In the genomic region with DNA sequence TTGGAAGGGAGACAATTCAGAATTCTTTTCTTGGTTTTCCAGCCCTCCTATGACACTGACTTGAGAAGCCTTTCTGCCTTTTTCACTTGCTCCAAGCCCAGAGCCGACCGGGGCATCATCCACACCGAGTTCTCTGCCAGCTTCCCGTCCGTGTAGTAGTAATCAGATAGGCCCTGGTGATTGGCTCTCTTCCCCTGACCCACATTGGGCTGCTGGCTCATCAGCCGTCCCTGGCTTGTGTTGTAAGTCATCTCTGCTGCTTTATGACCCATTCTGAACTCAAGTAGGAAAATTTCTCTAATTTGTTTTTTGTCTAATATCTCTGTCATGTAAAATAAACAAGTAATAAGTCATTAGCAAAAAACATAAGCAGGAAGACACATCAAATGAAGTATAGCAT, we compare ENCODE assay signal across 18 mouse cellular contexts.
A peak's percentile ranks its signal among the peaks of the same experiment; 100 is the strongest.
DNase-seq lines count a peak whose midpoint lies in the region; ATAC-seq and TF ChIP-seq lines count a peak whose summit lies in the region.
"Had no signal": no experiment of that assay in that cellular context is flagged by ENCODE, and none has a peak within 500 bp of the region (broad histone marks: within the 10 kb centered on the region; RNA-seq: fewer than 3 reads in every experiment).

No protein-coding gene starts in this region.

- no peak overlapping the region for H3K4me2 ChIP-seq in hindbrain, postnatal 0 days (ENCODE audit: low read depth, low read length)
- H3K4me2 ChIP-seq in hindbrain, embryonic 13.5 days = no peak overlapping the region
- no peak overlapping the region for H3K4me2 ChIP-seq in midbrain, embryonic 15.5 days
- H3K4me2 ChIP-seq: forebrain, embryonic 12.5 days; heart, embryonic 13.5 days; hindbrain, embryonic 15.5 days; midbrain, embryonic 11.5 days; neural tube, embryonic 13.5 days had no signal

- H3K4me1 ChIP-seq in hindbrain, postnatal 0 days (ENCODE audit: insufficient read depth, low read length) = no peaks in the 10 kb centered on the region
- peaks cover 10% of the 10 kb centered on the region for H3K4me1 ChIP-seq in hindbrain, embryonic 13.5 days (replicated peaks)
- H3K4me1 ChIP-seq in midbrain, embryonic 15.5 days = peaks cover 8% of the 10 kb centered on the region; the same call in 1 of the 2 replicates
- H3K4me1 ChIP-seq: hindbrain, embryonic 15.5 days had no signal

- DNase-seq in hindbrain, postnatal 0 days (ENCODE audit: low spot score) = no peak
- DNase-seq in adrenal gland, adult 8-10 months = peak; percentile 55
- peak; percentile 37 for DNase-seq in cerebellum, adult 8-10 months
- DNase-seq in lung, postnatal 10 days = peak; percentile 58
- no peak for DNase-seq in layer of hippocampus, adult 9-11 months
- DNase-seq in frontal cortex, postnatal 36 days (ENCODE audit: low spot score in 2 of 2) = no peak
- DNase-seq: right cerebral cortex, postnatal 4 days had no signal

- no peak overlapping the region for H3K4me3 ChIP-seq in hindbrain, postnatal 0 days (ENCODE audit: low read length)
- H3K4me3 ChIP-seq in hindbrain, embryonic 13.5 days = no peak overlapping the region
- no peak overlapping the region for H3K4me3 ChIP-seq in midbrain, embryonic 15.5 days
- H3K4me3 ChIP-seq: forebrain, embryonic 12.5 days; heart, embryonic 13.5 days; hindbrain, embryonic 15.5 days; left cerebral cortex, adult 2 months; neural tube, embryonic 13.5 days had no signal

- H3K9me3 ChIP-seq in hindbrain, postnatal 0 days (ENCODE audit: low read length) = no peaks in the 10 kb centered on the region
- H3K9me3 ChIP-seq in hindbrain, embryonic 13.5 days = no peaks in the 10 kb centered on the region
- no peaks in the 10 kb centered on the region for H3K9me3 ChIP-seq in midbrain, embryonic 15.5 days
- H3K9me3 ChIP-seq: forebrain, embryonic 12.5 days; heart, embryonic 13.5 days; hindbrain, embryonic 15.5 days; neural tube, embryonic 13.5 days had no signal

- H3K9ac ChIP-seq in hindbrain, postnatal 0 days (replicated peaks; ENCODE audit: low read length) = no peak overlapping the region
- no peak overlapping the region for H3K9ac ChIP-seq in hindbrain, embryonic 13.5 days
- no peak overlapping the region for H3K9ac ChIP-seq in midbrain, embryonic 15.5 days
- H3K9ac ChIP-seq: forebrain, embryonic 12.5 days; heart, embryonic 13.5 days; hindbrain, embryonic 15.5 days; liver, embryonic 14.5 days; neural tube, embryonic 13.5 days had no signal

- H3K36me3 ChIP-seq in hindbrain, postnatal 0 days (ENCODE audit: insufficient read depth, low read length) = no peaks in the 10 kb centered on the region
- no peaks in the 10 kb centered on the region for H3K36me3 ChIP-seq in hindbrain, embryonic 13.5 days
- H3K36me3 ChIP-seq in midbrain, embryonic 15.5 days (replicated peaks) = no peaks in the 10 kb centered on the region
- H3K36me3 ChIP-seq: forebrain, embryonic 12.5 days; hindbrain, embryonic 15.5 days; neural tube, embryonic 13.5 days had no signal

- no peak for TF ChIP-seq CTCF in hindbrain, postnatal 0 days (IDR thresholded peaks at IDR 0.05; ENCODE audit: low read depth)

- H3K27me3 ChIP-seq in hindbrain, postnatal 0 days (ENCODE audit: insufficient read depth, low read length) = no peaks in the 10 kb centered on the region
- H3K27me3 ChIP-seq in hindbrain, embryonic 13.5 days = no peaks in the 10 kb centered on the region
- H3K27me3 ChIP-seq in midbrain, embryonic 15.5 days (replicated peaks) = no peaks in the 10 kb centered on the region
- H3K27me3 ChIP-seq: forebrain, embryonic 12.5 days; heart, embryonic 13.5 days; hindbrain, embryonic 15.5 days; neural tube, embryonic 13.5 days had no signal

- H3K27ac ChIP-seq in hindbrain, postnatal 0 days = no peak overlapping the region
- H3K27ac ChIP-seq in hindbrain, embryonic 13.5 days = no peak overlapping the region
- H3K27ac ChIP-seq in midbrain, embryonic 15.5 days = no peak overlapping the region
- H3K27ac ChIP-seq: forebrain, embryonic 12.5 days; heart, embryonic 13.5 days; hindbrain, embryonic 15.5 days; kidney, postnatal 0 days; left cerebral cortex, adult 2 months; liver, embryonic 14.5 days; neural tube, embryonic 13.5 days; stomach, postnatal 0 days had no signal

- 48% methylated on average over 6 of the region's 6 CpGs for WGBS in hindbrain, postnatal 0 days
- 70% methylated on average over 6 of the region's 6 CpGs for WGBS in hindbrain, embryonic 13.5 days
- WGBS in midbrain, embryonic 15.5 days = 73% methylated on average over 6 of the region's 6 CpGs

- 0 out of 2 replicates have a peak, but pooled peaks have one; percentile 29 for ATAC-seq in hindbrain, postnatal 0 days
- ATAC-seq in hindbrain, embryonic 13.5 days (ENCODE audit: low FRiP score) = no peak
- no peak for ATAC-seq in midbrain, embryonic 15.5 days (replicated peaks)

Comparison
In these comparisons a context has a peak if more than half of its experiments do, and no peak if none do; other contexts are left out.
1. DNase-seq: peak in adrenal gland, adult 8-10 months (single experiment), cerebellum, adult 8-10 months (single experiment) and lung, postnatal 10 days (single experiment); none in hindbrain, postnatal 0 days (single experiment), layer of hippocampus, adult 9-11 months (single experiment) and frontal cortex, postnatal 36 days (0 of 2).